Mouse (Mus musculus): Measurements from ENCODE around the gene Ep300. TPM values are rescaled to one million over a fixed set of nuclear protein-coding genes. Genes with fewer than 3 reads are reported as not detected.

Ep300 gene
- total and polyA plus RNA-seq, 3 experiments = 11.6 to 45.2 (median 32.3) TPM

- Histone ChIP-seq H3K79me2 (ENCODE audit: control insufficient read depth, insufficient read depth, low read length, poor library complexity) (peaks cover 49% of the 10 kb centered on the region), H3K4me1 (ENCODE audit: control insufficient read depth in 1 of 2, insufficient read depth in 2 of 2, low read length in 2 of 2) (peaks cover 4 to 9% of the 10 kb centered on the region in 2 experiments; a peak in 2 of 4 replicates), H3K36me3 (ENCODE audit: control insufficient read depth in 1 of 2, insufficient read depth in 2 of 2, low read length in 2 of 2) (peaks cover 0 to 39% of the 10 kb centered on the region in 2 experiments; a peak in 3 of 4 replicates), H3K27ac (ENCODE audit: control insufficient read depth, low read depth, low read length) (peak overlapping the region; percentile 89), H3K9me3 (replicated peaks; ENCODE audit: insufficient read depth, low read length) (no peaks in the 10 kb centered on the region), H3K9ac (ENCODE audit: control insufficient read depth, low read depth, low read length, poor library complexity, severe bottlenecking) (peak overlapping the region; percentile 100), H3K27me3 (ENCODE audit: control insufficient read depth in 1 of 2, insufficient read depth in 2 of 2, low read length in 2 of 2) (no peaks in the 10 kb centered on the region), H3K4me3 (ENCODE audit: control insufficient read depth in 1 of 2, insufficient read depth in 1 of 2, low read depth in 2 of 2, low read length in 2 of 2) (peak overlapping the region; percentile 90 to 94)
- no peak for DNase-seq (ENCODE audit: low read depth, low spot score)
- no peak for TF ChIP-seq POLR2AphosphoS2 (IDR thresholded peaks at IDR 0.05; ENCODE audit: low read length)
- no peak for TF ChIP-seq MYB (IDR thresholded peaks at IDR 0.05; ENCODE audit: low read depth, low read length)
- no peak for TF ChIP-seq TAL1 (IDR thresholded peaks at IDR 0.05; ENCODE audit: low read length)
- TF ChIP-seq EP300 (IDR thresholded peaks at IDR 0.05; ENCODE audit: low read depth in 1 of 2, low read length in 2 of 2) = 0 out of 4 replicates have a peak, but pooled peaks of 1 of the 2 experiments have one; percentile 25
- no peak; the same call in 1 of the 2 replicates for TF ChIP-seq KAT2A (conservative IDR thresholded peaks at IDR 0.05; ENCODE audit: low read depth, low read length)
- no peak for TF ChIP-seq MEF2A (IDR thresholded peaks at IDR 0.05; ENCODE audit: extremely low read depth, insufficient replicate concordance, low read depth, low read length, poor library complexity, severe bottlenecking)
- no peak for TF ChIP-seq MAX (IDR thresholded peaks at IDR 0.05; ENCODE audit: low read length)
- no peak for TF ChIP-seq USF2 (IDR thresholded peaks at IDR 0.05; ENCODE audit: borderline replicate concordance in 1 of 2, insufficient read depth in 1 of 2, low read depth in 1 of 2, low read length in 2 of 2)
- TF ChIP-seq TCF12 (IDR thresholded peaks at IDR 0.05; ENCODE audit: low read depth, low read length) = 0 out of 2 replicates have a peak, but pooled peaks have one; percentile 12
- TF ChIP-seq MYC (IDR thresholded peaks at IDR 0.05; ENCODE audit: low read depth, low read length) = no peak
- TF ChIP-seq ZMIZ1 (IDR thresholded peaks at IDR 0.05; ENCODE audit: low read depth, low read length) = no peak
- no peak for TF ChIP-seq BHLHE40 (IDR thresholded peaks at IDR 0.05; ENCODE audit: borderline replicate concordance, low read depth, low read length)
- TF ChIP-seq CHD2 (IDR thresholded peaks at IDR 0.05; ENCODE audit: low read length) = no peak
- no peak for TF ChIP-seq E2F4 (IDR thresholded peaks at IDR 0.05; ENCODE audit: borderline replicate concordance, low read depth, low read length)
- TF ChIP-seq UBTF (IDR thresholded peaks at IDR 0.05; ENCODE audit: borderline replicate concordance, insufficient read depth, low read depth, low read length) = no peak
- no peak for TF ChIP-seq JUND (IDR thresholded peaks at IDR 0.05; ENCODE audit: low read depth, low read length)
- no peak; the same call in 1 of the 2 replicates for TF ChIP-seq CHD1 (IDR thresholded peaks at IDR 0.05; ENCODE audit: low read depth, low read length)
These were observed 1.3 kb downstream of the Ep300 start for GRCm38 (mm10) chr15:81586466-81586865.

DNA sequence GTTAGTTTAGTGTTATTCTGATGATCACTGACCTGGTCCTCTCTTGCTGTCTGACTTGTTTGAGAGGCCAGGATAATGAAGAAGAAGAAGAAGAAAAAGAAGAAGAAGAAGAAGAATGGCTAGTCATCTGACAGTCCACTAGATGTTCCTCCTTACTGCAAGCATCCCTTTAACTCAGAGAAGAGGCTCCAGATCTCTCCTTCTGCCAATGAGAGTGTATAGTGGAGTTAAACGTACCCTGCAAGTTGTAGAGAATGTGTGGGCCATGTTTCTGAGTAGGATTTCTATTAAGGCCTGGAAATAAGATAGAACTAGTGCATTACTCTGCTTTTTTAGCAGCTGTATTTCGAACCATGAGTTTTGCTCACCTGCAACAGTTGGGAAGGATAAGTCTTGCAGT, 2.5 kb downstream of the Ep300 start:
- H3K4me3 ChIP-seq (ENCODE audit: control insufficient read depth in 1 of 2, insufficient read depth in 1 of 2, low read depth in 2 of 2, low read length in 2 of 2) = peak overlapping the region; percentile 90 to 94
- peaks cover 8 to 9% of the 10 kb centered on the region in 2 experiments; a peak in 2 of 4 replicates for H3K4me1 ChIP-seq (ENCODE audit: control insufficient read depth in 1 of 2, insufficient read depth in 2 of 2, low read length in 2 of 2)
- H3K36me3 ChIP-seq (ENCODE audit: control insufficient read depth in 1 of 2, insufficient read depth in 2 of 2, low read length in 2 of 2) = peaks cover 0 to 49% of the 10 kb centered on the region in 2 experiments; a peak in 3 of 4 replicates
- H3K27me3 ChIP-seq (ENCODE audit: control insufficient read depth in 1 of 2, insufficient read depth in 2 of 2, low read length in 2 of 2) = no peaks in the 10 kb centered on the region
- H3K27ac ChIP-seq (ENCODE audit: control insufficient read depth, low read depth, low read length) = peak overlapping the region; percentile 14; the same call in 1 of the 2 replicates
- peak; percentile 51 for DNase-seq (ENCODE audit: low read depth, low spot score)
- no peaks in the 10 kb centered on the region for H3K9me3 ChIP-seq (replicated peaks; ENCODE audit: insufficient read depth, low read length)
- peak overlapping the region; percentile 100 for H3K9ac ChIP-seq (ENCODE audit: control insufficient read depth, low read depth, low read length, poor library complexity, severe bottlenecking)
- TF ChIP-seq MXI1 (IDR thresholded peaks at IDR 0.05; ENCODE audit: low read depth, low read length) (peak; percentile 21; the same call in 1 of the 2 replicates), USF1 (IDR thresholded peaks at IDR 0.05; ENCODE audit: low read depth, low read length) (no peak), MAFK (IDR thresholded peaks at IDR 0.05; ENCODE audit: borderline replicate concordance, low read depth, low read length) (no peak), MYB (IDR thresholded peaks at IDR 0.05; ENCODE audit: low read depth, low read length) (no peak)
- peaks cover 52% of the 10 kb centered on the region for H3K79me2 ChIP-seq (ENCODE audit: control insufficient read depth, insufficient read depth, low read length, poor library complexity)
